Mouse (Mus musculus): ENCODE results near the gene Tomm40l. TPM values are rescaled to one million over a fixed set of nuclear protein-coding genes. Genes with fewer than 3 reads are reported as not detected.

The Tomm40l gene
- polyA plus RNA-seq, 1 experiment from 2014 or later, result 28.2 TPM

- Histone ChIP-seq H3K4me2 (replicated peaks; ENCODE audit: low read depth, low read length) (no peak overlapping the region), H3K4me1 (ENCODE audit: control insufficient read depth, insufficient read depth, low read length) (no peaks in the 10 kb centered on the region; the same call in 1 of the 2 replicates), H3K9ac (replicated peaks; ENCODE audit: low read depth, low read length) (no peak overlapping the region), H3K4me3 (ENCODE audit: low read depth, low read length) (no peak overlapping the region), H3K36me3 (ENCODE audit: control insufficient read depth, insufficient read depth, low read length) (no peaks in the 10 kb centered on the region), H3K27me3 (ENCODE audit: control insufficient read depth, insufficient read depth, low read length) (no peaks in the 10 kb centered on the region), H3K9me3 (ENCODE audit: control insufficient read depth, low read depth, low read length) (no peaks in the 10 kb centered on the region), H3K27ac (ENCODE audit: low read length) (no peak overlapping the region)
- ATAC-seq (ENCODE audit: insufficient number of reproducible peaks, insufficient read depth, low FRiP score, low read depth), result no peak
- 55% methylated on average over 4 of the region's 4 CpGs for WGBS
Observed at GRCm38 (mm10) chr1:171226780-171227179, 4.5 kb upstream of the Tomm40l start.

- H3K9me3 ChIP-seq (ENCODE audit: control insufficient read depth, low read depth, low read length), result no peaks in the 10 kb centered on the region
- no peaks in the 10 kb centered on the region for H3K27me3 ChIP-seq (ENCODE audit: control insufficient read depth, insufficient read depth, low read length)
- ATAC-seq (ENCODE audit: insufficient number of reproducible peaks, insufficient read depth, low FRiP score, low read depth), result no peak
- H3K36me3 ChIP-seq (ENCODE audit: control insufficient read depth, insufficient read depth, low read length), result peaks cover 6% of the 10 kb centered on the region; the same call in 1 of the 2 replicates
- H3K27ac ChIP-seq (ENCODE audit: low read length), result no peak within 1 kb of the TSS
- no peak within 1 kb of the TSS for H3K4me3 ChIP-seq (ENCODE audit: low read depth, low read length)
- no peak within 1 kb of the TSS for H3K4me2 ChIP-seq (replicated peaks; ENCODE audit: low read depth, low read length)
- 53% methylated on average over 5 of the region's 5 CpGs for WGBS
- peaks cover 7% of the 10 kb centered on the region for H3K4me1 ChIP-seq (ENCODE audit: control insufficient read depth, insufficient read depth, low read length)
- H3K9ac ChIP-seq (replicated peaks; ENCODE audit: low read depth, low read length), result no peak within 1 kb of the TSS
Observed at GRCm38 (mm10) chr1:171224857-171225256, 2.5 kb upstream of the Tomm40l start, which contains the start of gene Apoa2. Gene Apoa2, plus strand, starts transcription at chr1:171225054.

GRCm38 (mm10) chr1:171223796-171224195, 1.5 kb upstream of the Tomm40l start:
- Histone ChIP-seq H3K4me3 (ENCODE audit: low read depth, low read length) (no peak overlapping the region), H3K36me3 (ENCODE audit: control insufficient read depth, insufficient read depth, low read length) (peaks cover 9% of the 10 kb centered on the region), H3K4me2 (replicated peaks; ENCODE audit: low read depth, low read length) (no peak overlapping the region), H3K27ac (ENCODE audit: low read length) (no peak overlapping the region), H3K9ac (replicated peaks; ENCODE audit: low read depth, low read length) (no peak overlapping the region), H3K9me3 (ENCODE audit: control insufficient read depth, low read depth, low read length) (no peaks in the 10 kb centered on the region), H3K27me3 (ENCODE audit: control insufficient read depth, insufficient read depth, low read length) (no peaks in the 10 kb centered on the region), H3K4me1 (ENCODE audit: control insufficient read depth, insufficient read depth, low read length) (peaks cover 7% of the 10 kb centered on the region)
- 78% methylated on average over 2 of the region's 2 CpGs for WGBS
- no peak for ATAC-seq (ENCODE audit: insufficient number of reproducible peaks, insufficient read depth, low FRiP score, low read depth)

GRCm38 (mm10) chr1:171223168-171223567, 854 bp upstream of the Tomm40l start:
- peak overlapping the region; percentile 85 for H3K27ac ChIP-seq (ENCODE audit: low read length)
- peaks cover 9% of the 10 kb centered on the region for H3K36me3 ChIP-seq (ENCODE audit: control insufficient read depth, insufficient read depth, low read length)
- H3K9ac ChIP-seq (replicated peaks; ENCODE audit: low read depth, low read length), result no peak overlapping the region
- 79% methylated on average over 6 of the region's 6 CpGs for WGBS
- H3K4me3 ChIP-seq (ENCODE audit: low read depth, low read length), result peak overlapping the region; percentile 28
- no peaks in the 10 kb centered on the region for H3K27me3 ChIP-seq (ENCODE audit: control insufficient read depth, insufficient read depth, low read length)
- no peaks in the 10 kb centered on the region for H3K9me3 ChIP-seq (ENCODE audit: control insufficient read depth, low read depth, low read length)
- peaks cover 7% of the 10 kb centered on the region for H3K4me1 ChIP-seq (ENCODE audit: control insufficient read depth, insufficient read depth, low read length)
- no peak for ATAC-seq (ENCODE audit: insufficient number of reproducible peaks, insufficient read depth, low FRiP score, low read depth)
- H3K4me2 ChIP-seq (replicated peaks; ENCODE audit: low read depth, low read length), result peak overlapping the region; percentile 42

- Histone ChIP-seq H3K4me2 (replicated peaks; ENCODE audit: low read depth, low read length) (peak overlapping the region; percentile 88), H3K27ac (ENCODE audit: low read length) (no peak overlapping the region; the same call in 1 of the 2 replicates), H3K27me3 (ENCODE audit: control insufficient read depth, insufficient read depth, low read length) (no peaks in the 10 kb centered on the region), H3K4me1 (ENCODE audit: control insufficient read depth, insufficient read depth, low read length) (peaks cover 7% of the 10 kb centered on the region), H3K36me3 (ENCODE audit: control insufficient read depth, insufficient read depth, low read length) (peaks cover 9% of the 10 kb centered on the region), H3K4me3 (ENCODE audit: low read depth, low read length) (peak overlapping the region; percentile 52), H3K9me3 (ENCODE audit: control insufficient read depth, low read depth, low read length) (no peaks in the 10 kb centered on the region), H3K9ac (replicated peaks; ENCODE audit: low read depth, low read length) (peak overlapping the region; percentile 39; the same call in 1 of the 2 replicates)
- WGBS, result 8% methylated on average over 22 of the region's 22 CpGs
- no peak for ATAC-seq (ENCODE audit: insufficient number of reproducible peaks, insufficient read depth, low FRiP score, low read depth)
Observed at GRCm38 (mm10) chr1:171221281-171222193, 777 bp downstream of the Tomm40l start.

- WGBS, result 6% methylated on average over 10 of the region's 10 CpGs
- H3K27ac ChIP-seq (ENCODE audit: low read length), result no peak overlapping the region
Observed at GRCm38 (mm10) chr1:171220871-171221270, 1.4 kb downstream of the Tomm40l start.

GRCm38 (mm10) chr1:171216241-171216955, 5.9 kb downstream of the Tomm40l start:
- 88% methylated on average over 18 of the region's 18 CpGs for WGBS
- Histone ChIP-seq H3K4me3 (ENCODE audit: low read depth, low read length) (no peak overlapping the region), H3K9me3 (ENCODE audit: control insufficient read depth, low read depth, low read length) (no peaks in the 10 kb centered on the region), H3K27ac (ENCODE audit: low read length) (no peak overlapping the region), H3K27me3 (ENCODE audit: control insufficient read depth, insufficient read depth, low read length) (no peaks in the 10 kb centered on the region), H3K4me1 (ENCODE audit: control insufficient read depth, insufficient read depth, low read length) (peaks cover 5% of the 10 kb centered on the region), H3K9ac (replicated peaks; ENCODE audit: low read depth, low read length) (no peak overlapping the region), H3K4me2 (replicated peaks; ENCODE audit: low read depth, low read length) (no peak overlapping the region), H3K36me3 (ENCODE audit: control insufficient read depth, insufficient read depth, low read length) (peaks cover 9% of the 10 kb centered on the region)
- no peak for ATAC-seq (ENCODE audit: insufficient number of reproducible peaks, insufficient read depth, low FRiP score, low read depth)

More at GRCm38 (mm10) chr1:171220871-171221270, 1.4 kb downstream of the Tomm40l start:
- H3K4me1 ChIP-seq (ENCODE audit: control insufficient read depth, insufficient read depth, low read length), result peaks cover 7% of the 10 kb centered on the region
- no peaks in the 10 kb centered on the region for H3K27me3 ChIP-seq (ENCODE audit: control insufficient read depth, insufficient read depth, low read length)
- no peaks in the 10 kb centered on the region for H3K9me3 ChIP-seq (ENCODE audit: control insufficient read depth, low read depth, low read length)
- H3K36me3 ChIP-seq (ENCODE audit: control insufficient read depth, insufficient read depth, low read length), result peaks cover 9% of the 10 kb centered on the region
- peak overlapping the region; percentile 88 for H3K4me2 ChIP-seq (replicated peaks; ENCODE audit: low read depth, low read length)
- no peak overlapping the region for H3K9ac ChIP-seq (replicated peaks; ENCODE audit: low read depth, low read length)
- H3K4me3 ChIP-seq (ENCODE audit: low read depth, low read length), result peak overlapping the region; percentile 52; the same call in 1 of the 2 replicates
- no peak for ATAC-seq (ENCODE audit: insufficient number of reproducible peaks, insufficient read depth, low FRiP score, low read depth)

- H3K4me1 ChIP-seq (ENCODE audit: control insufficient read depth, insufficient read depth, low read length), result no peaks in the 10 kb centered on the region
- no peaks in the 10 kb centered on the region for H3K9me3 ChIP-seq (ENCODE audit: control insufficient read depth, low read depth, low read length)
- H3K4me2 ChIP-seq (replicated peaks; ENCODE audit: low read depth, low read length), result no peak within 1 kb of the TSS
- H3K27me3 ChIP-seq (ENCODE audit: control insufficient read depth, insufficient read depth, low read length), result no peaks in the 10 kb centered on the region
- H3K4me3 ChIP-seq (ENCODE audit: low read depth, low read length), result no peak within 1 kb of the TSS
- no peak within 1 kb of the TSS for H3K27ac ChIP-seq (ENCODE audit: low read length)
- H3K36me3 ChIP-seq (ENCODE audit: control insufficient read depth, insufficient read depth, low read length), result no peaks in the 10 kb centered on the region; the same call in 1 of the 2 replicates
- ATAC-seq (ENCODE audit: insufficient number of reproducible peaks, insufficient read depth, low FRiP score, low read depth), result no peak
- WGBS, result 64% methylated on average over 10 of the region's 10 CpGs
- no peak within 1 kb of the TSS for H3K9ac ChIP-seq (replicated peaks; ENCODE audit: low read depth, low read length)
Observed at GRCm38 (mm10) chr1:171213801-171214496, 8.4 kb downstream of the Tomm40l start, which contains the start of gene Nr1i3. Gene Nr1i3, plus strand, starts transcription at chr1:171213970.
